Mouse (Mus musculus) kidney, embryonic 16.5 days (tissue): ENCODE results near the gene A730015C16Rik. TPM values are rescaled to one million over a fixed set of nuclear protein-coding genes. Genes with fewer than 3 reads are reported as not detected.

ENCODE experiments used
- ATAC-seq: fragments of 200-750 bp; cut with Nextera tagmentation; 2 replicates; pipeline ENCODE4 v1.8.0; 2017; ENCODE audit warnings: moderate TSS enrichment; ENCODE audit not compliant: low FRiP score, low TSS enrichment
- H3K27ac ChIP-seq: fragments of 300-500 bp; sonication (generic); 2 replicates; pipeline ENCODE4 v1.5.1; 2014; ENCODE audit warnings: low read length
- H3K27me3 ChIP-seq: fragments of 300-500 bp; sonication (generic); 2 replicates; pipeline ENCODE4 v1.6.1; 2014; ENCODE audit warnings: low read length, control low read depth, mixed read lengths; ENCODE audit not compliant: insufficient read depth
- H3K36me3 ChIP-seq: fragments of 300-500 bp; sonication (generic); 2 replicates; pipeline ENCODE4 v1.6.1; 2014; ENCODE audit warnings: low read length, control low read depth, mixed read lengths; ENCODE audit not compliant: insufficient read depth
- H3K4me1 ChIP-seq: fragments of 300-500 bp; sonication (generic); 2 replicates; pipeline ENCODE4 v1.6.1; 2014; ENCODE audit warnings: low read length, control low read depth, mixed read lengths; ENCODE audit not compliant: insufficient read depth
- H3K4me2 ChIP-seq: fragments of 300-500 bp; sonication (generic); replicated peaks from 2 replicates; pipeline ENCODE4 v1.6.1; 2014; ENCODE audit warnings: low read depth, low read length
- H3K4me3 ChIP-seq: fragments of 300-500 bp; sonication (generic); 2 replicates; pipeline ENCODE4 v1.5.1; 2014; ENCODE audit warnings: mild to moderate bottlenecking, low read length
- H3K9ac ChIP-seq: fragments of 300-500 bp; sonication (generic); replicated peaks from 2 replicates; pipeline ENCODE4 v1.6.1; 2014; ENCODE audit warnings: low read length
- H3K9me3 ChIP-seq: fragments of 300-500 bp; sonication (generic); 2 replicates; pipeline ENCODE4 v1.6.1; 2016; ENCODE audit warnings: low read length, control low read depth
- WGBS: fragments of 180-500 bp; shearing (Covaris S2); extraction: QIAGEN DNeasy Blood & Tissue Kit; methylation state at CpG from one replicate; pipeline ENCODE4 v1.1.7; 2014; 5-methylcytosine and 5-hydroxymethylcytosine counted together
- polyA plus RNA-seq: library from polyadenylated mRNA; unstranded; fragments of >200 nt; fragmentation: Nextera tagmentation; extraction: Ambion mirVana; gene quantifications from 2 replicates; pipeline ENCODE4 v1.2.1, GENCODE M21; 2015

The A730015C16Rik gene
- 1.1 and 1.4 TPM in 2 replicates for polyA plus RNA-seq

- Histone ChIP-seq H3K4me2 (peak within 1 kb of the TSS; percentile 88), H3K9ac (peak within 1 kb of the TSS; percentile 89), H3K4me3 (peak within 1 kb of the TSS; percentile 94), H3K36me3 (0 out of 2 replicates have a peak, but pooled peaks cover 13% of the 10 kb centered on the region), H3K27ac (peak within 1 kb of the TSS; percentile 94), H3K9me3 (no peaks in the 10 kb centered on the region), H3K27me3 (no peaks in the 10 kb centered on the region), H3K4me1 (peaks cover 25% of the 10 kb centered on the region)
- WGBS: 4% methylated on average over 20 of the region's 20 CpGs
- ATAC-seq: peak; percentile 50; the same call in 1 of the 2 replicates
These were observed at the start of gene A730015C16Rik for GRCm38 (mm10) chr4:108848505-108848848. TSS of gene A730015C16Rik (minus strand) at chr4:108848619.

GRCm38 (mm10) chr4:108890876-108891275, 42.5 kb upstream of the A730015C16Rik start:
- WGBS: 90% methylated on average over 6 of the region's 6 CpGs
- no peak overlapping the region for H3K4me3 ChIP-seq
- H3K4me1 ChIP-seq: no peaks in the 10 kb centered on the region
- no peaks in the 10 kb centered on the region for H3K36me3 ChIP-seq
- no peak overlapping the region for H3K27ac ChIP-seq
- H3K9me3 ChIP-seq: no peaks in the 10 kb centered on the region
- no peak for ATAC-seq
- H3K9ac ChIP-seq: no peak overlapping the region
- H3K4me2 ChIP-seq: no peak overlapping the region
- no peaks in the 10 kb centered on the region for H3K27me3 ChIP-seq

- H3K9ac ChIP-seq: no peak overlapping the region
- no peaks in the 10 kb centered on the region for H3K36me3 ChIP-seq
- no peak overlapping the region for H3K4me2 ChIP-seq
- no peaks in the 10 kb centered on the region for H3K9me3 ChIP-seq
- WGBS: 84% methylated on average over 4 of the region's 4 CpGs
- H3K4me1 ChIP-seq: no peaks in the 10 kb centered on the region
- H3K4me3 ChIP-seq: no peak overlapping the region
- H3K27ac ChIP-seq: no peak overlapping the region
- H3K27me3 ChIP-seq: no peaks in the 10 kb centered on the region
- no peak for ATAC-seq
These were observed 39.0 kb upstream of the A730015C16Rik start for GRCm38 (mm10) chr4:108887456-108887855.

GRCm38 (mm10) chr4:108883815-108884214, 35.4 kb upstream of the A730015C16Rik start:
- Histone ChIP-seq H3K4me2 (no peak overlapping the region), H3K36me3 (no peaks in the 10 kb centered on the region), H3K9ac (no peak overlapping the region), H3K27ac (no peak overlapping the region), H3K4me3 (no peak overlapping the region), H3K9me3 (no peaks in the 10 kb centered on the region), H3K27me3 (no peaks in the 10 kb centered on the region), H3K4me1 (peaks cover 9% of the 10 kb centered on the region)
- WGBS: 70% methylated on average over 13 of the region's 13 CpGs
- ATAC-seq: no peak

- Histone ChIP-seq H3K9me3 (no peaks in the 10 kb centered on the region), H3K27ac (no peak within 1 kb of the TSS), H3K9ac (peak within 1 kb of the TSS; percentile 66), H3K4me2 (peak within 1 kb of the TSS; percentile 100), H3K27me3 (no peaks in the 10 kb centered on the region; the same call in 1 of the 2 replicates), H3K4me3 (peak within 1 kb of the TSS; percentile 64), H3K4me1 (peaks cover 9% of the 10 kb centered on the region), H3K36me3 (no peaks in the 10 kb centered on the region)
- peak; percentile 96 for ATAC-seq
- 1% methylated on average over 46 of the region's 46 CpGs for WGBS
These were observed 30.8 kb upstream of the A730015C16Rik start, which contains the start of gene Rab3b for GRCm38 (mm10) chr4:108878963-108879822. TSS of gene Rab3b (plus strand) at chr4:108879063.

- 79% methylated on average over 6 of the region's 6 CpGs for WGBS
- peaks cover 9% of the 10 kb centered on the region for H3K4me1 ChIP-seq
- H3K9ac ChIP-seq: no peak overlapping the region
- H3K9me3 ChIP-seq: no peaks in the 10 kb centered on the region
- H3K36me3 ChIP-seq: no peaks in the 10 kb centered on the region
- no peak overlapping the region for H3K4me3 ChIP-seq
- no peak overlapping the region for H3K27ac ChIP-seq
- no peak for ATAC-seq
- H3K4me2 ChIP-seq: no peak overlapping the region
- no peaks in the 10 kb centered on the region; the same call in 1 of the 2 replicates for H3K27me3 ChIP-seq
These were observed 29.5 kb upstream of the A730015C16Rik start for GRCm38 (mm10) chr4:108877901-108878300.

GRCm38 (mm10) chr4:108873746-108874145, 25.3 kb upstream of the A730015C16Rik start:
- no peak for ATAC-seq
- H3K36me3 ChIP-seq: no peaks in the 10 kb centered on the region
- WGBS: 84% methylated on average over 5 of the region's 5 CpGs
- no peak overlapping the region for H3K4me2 ChIP-seq
- H3K27me3 ChIP-seq: no peaks in the 10 kb centered on the region; the same call in 1 of the 2 replicates
- H3K4me3 ChIP-seq: no peak overlapping the region
- H3K9me3 ChIP-seq: no peaks in the 10 kb centered on the region
- H3K9ac ChIP-seq: no peak overlapping the region
- H3K4me1 ChIP-seq: no peaks in the 10 kb centered on the region
- no peak overlapping the region for H3K27ac ChIP-seq

GRCm38 (mm10) chr4:108869730-108870374, 21.4 kb upstream of the A730015C16Rik start:
- Histone ChIP-seq H3K4me3 (no peak overlapping the region), H3K27me3 (no peaks in the 10 kb centered on the region), H3K36me3 (no peaks in the 10 kb centered on the region), H3K4me1 (no peaks in the 10 kb centered on the region), H3K9me3 (no peaks in the 10 kb centered on the region), H3K27ac (no peak overlapping the region), H3K4me2 (no peak overlapping the region), H3K9ac (no peak overlapping the region)
- peak; percentile 85 for ATAC-seq
- WGBS: 33% methylated on average over 10 of the region's 10 CpGs

GRCm38 (mm10) chr4:108866806-108867205, 18.4 kb upstream of the A730015C16Rik start:
- Histone ChIP-seq H3K9ac (no peak overlapping the region), H3K4me1 (no peaks in the 10 kb centered on the region), H3K4me2 (no peak overlapping the region), H3K27ac (no peak overlapping the region), H3K36me3 (peaks cover 8% of the 10 kb centered on the region; the same call in 1 of the 2 replicates), H3K9me3 (no peaks in the 10 kb centered on the region), H3K27me3 (no peaks in the 10 kb centered on the region), H3K4me3 (no peak overlapping the region)
- ATAC-seq: no peak
- WGBS: 85% methylated on average over 7 of the region's 7 CpGs
